Mouse (Mus musculus): ENCODE results near the gene Bckdha. TPM values are rescaled to one million over a fixed set of nuclear protein-coding genes. Genes with fewer than 3 reads are reported as not detected.

The Bckdha gene
- polyA plus RNA-seq, 2 experiments = 17.3 to 20.1 TPM

DNA sequence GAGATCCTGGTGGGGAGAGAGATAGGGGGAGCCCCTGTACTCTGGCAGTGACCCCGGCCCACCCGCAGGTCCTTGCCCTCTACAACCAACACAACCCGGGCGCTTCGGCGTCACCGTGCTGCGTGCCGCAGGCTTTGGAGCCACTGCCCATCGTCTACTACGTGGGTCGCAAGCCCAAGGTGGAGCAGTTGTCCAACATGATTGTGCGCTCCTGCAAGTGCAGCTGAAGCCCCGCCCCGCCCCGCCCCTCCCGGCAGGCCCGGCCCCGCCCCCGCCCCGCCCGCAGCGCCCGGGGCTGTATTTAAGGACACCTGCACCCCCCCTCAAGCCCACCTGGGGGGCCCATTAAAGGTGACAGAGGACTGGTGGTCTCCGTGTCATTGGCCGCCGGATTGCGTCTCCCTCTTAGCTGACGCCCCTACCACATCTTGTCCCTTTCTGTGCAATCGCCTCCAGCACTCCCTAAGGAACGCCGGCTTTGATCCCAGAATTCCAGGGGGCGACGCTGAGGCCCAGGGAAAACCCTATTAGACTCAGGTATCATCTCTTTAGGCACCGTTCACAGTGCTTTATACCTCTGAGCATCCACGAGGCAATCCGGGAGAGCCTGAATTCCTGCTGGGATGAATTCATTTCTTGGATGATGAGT, 46.1 kb upstream of the Bckdha start:
- peaks cover 2% of the 10 kb centered on the region for H3K9me3 ChIP-seq (ENCODE audit: control insufficient read depth, low read length)
- no peak overlapping the region for H3K9ac ChIP-seq (replicated peaks)
- H3K27me3 ChIP-seq (ENCODE audit: control insufficient read depth, insufficient read depth, low read length) = no peaks in the 10 kb centered on the region
- H3K4me3 ChIP-seq (ENCODE audit: insufficient read depth in 1 of 2, low read depth in 2 of 2, low read length in 2 of 2) = no peak overlapping the region; a peak in 1 of 4 replicates
- WGBS (ENCODE audit: insufficient replicate concordance) = 44% methylated on average over 36 of the region's 37 CpGs
- ATAC-seq (ENCODE audit: insufficient read depth) (no peak), DNase-seq (ENCODE audit: low read depth in 3 of 3, low spot score in 3 of 3) (no peak)
- no peak overlapping the region for H3K27ac ChIP-seq
- H3K4me1 ChIP-seq (replicated peaks; ENCODE audit: control insufficient read depth in 2 of 2, insufficient read depth in 2 of 2, low read length in 1 of 2) = peaks cover 2 to 31% of the 10 kb centered on the region in 2 experiments
- H3K4me2 ChIP-seq (ENCODE audit: low read depth) = peak overlapping the region; percentile 42
- H3K36me3 ChIP-seq (replicated peaks; ENCODE audit: control insufficient read depth, insufficient read depth, low read depth) = peaks cover 14% of the 10 kb centered on the region
- TF ChIP-seq CTCF (IDR thresholded peaks at IDR 0.05; ENCODE audit: low read depth) = no peak
- no peak for TF ChIP-seq EP300 (IDR thresholded peaks at IDR 0.05; ENCODE audit: low read depth)

- no peak for DNase-seq (ENCODE audit: low read depth in 3 of 3, low spot score in 3 of 3)
- 60% methylated on average over 10 of the region's 10 CpGs for WGBS (ENCODE audit: insufficient replicate concordance)
Measured at GRCm38 (mm10) chr7:25703793-25704494, 45.2 kb upstream of the Bckdha start.

DNA sequence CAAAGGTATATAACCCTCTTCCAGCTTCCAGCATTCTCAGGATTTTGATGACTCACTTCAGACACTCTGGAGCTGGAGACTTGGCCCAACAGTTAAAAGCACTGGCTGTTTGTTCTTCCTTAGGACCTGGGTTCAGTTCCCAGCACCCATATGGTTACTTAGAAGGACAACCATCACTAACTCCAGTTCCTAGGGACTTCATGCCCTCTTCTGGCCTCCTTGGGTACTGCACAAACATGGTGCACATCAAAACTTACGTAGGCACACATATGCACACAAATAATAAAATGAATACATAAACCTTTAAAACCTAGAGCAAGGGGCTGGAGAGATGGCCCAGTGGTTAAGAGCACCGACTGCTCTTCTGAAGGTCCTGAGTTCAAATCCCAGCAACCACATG, 43.6 kb upstream of the Bckdha start:
- TF ChIP-seq CTCF (IDR thresholded peaks at IDR 0.05; ENCODE audit: low read depth) = peak; percentile 44
- no peak for TF ChIP-seq EP300 (IDR thresholded peaks at IDR 0.05; ENCODE audit: low read depth)
- WGBS (ENCODE audit: insufficient replicate concordance) = 85% methylated on average over 2 of the region's 2 CpGs
- Histone ChIP-seq H3K27ac (no peak overlapping the region), H3K4me3 (ENCODE audit: insufficient read depth in 1 of 2, low read depth in 2 of 2, low read length in 2 of 2) (no peak overlapping the region), H3K27me3 (ENCODE audit: control insufficient read depth, insufficient read depth, low read length) (no peaks in the 10 kb centered on the region), H3K36me3 (replicated peaks; ENCODE audit: control insufficient read depth, insufficient read depth, low read depth) (peaks cover 24% of the 10 kb centered on the region), H3K9ac (replicated peaks) (no peak overlapping the region), H3K9me3 (ENCODE audit: control insufficient read depth, low read length) (peaks cover 2% of the 10 kb centered on the region), H3K4me2 (ENCODE audit: low read depth) (no peak overlapping the region), H3K4me1 (replicated peaks; ENCODE audit: control insufficient read depth in 2 of 2, insufficient read depth in 2 of 2, low read length in 1 of 2) (peaks cover 2 to 24% of the 10 kb centered on the region in 2 experiments)
- no peak for DNase-seq (ENCODE audit: low read depth in 3 of 3, low spot score in 3 of 3)
- ATAC-seq (ENCODE audit: insufficient read depth) = no peak

More at GRCm38 (mm10) chr7:25703793-25704494, 45.2 kb upstream of the Bckdha start:
- Histone ChIP-seq H3K27ac (no peak overlapping the region), H3K4me2 (ENCODE audit: low read depth) (peak overlapping the region; percentile 42), H3K36me3 (replicated peaks; ENCODE audit: control insufficient read depth, insufficient read depth, low read depth) (peaks cover 15% of the 10 kb centered on the region), H3K4me1 (replicated peaks; ENCODE audit: control insufficient read depth in 2 of 2, insufficient read depth in 2 of 2, low read length in 1 of 2) (peaks cover 2 to 29% of the 10 kb centered on the region in 2 experiments), H3K9me3 (ENCODE audit: control insufficient read depth, low read length) (peaks cover 2% of the 10 kb centered on the region), H3K4me3 (ENCODE audit: insufficient read depth in 1 of 2, low read depth in 2 of 2, low read length in 2 of 2) (0 out of 4 replicates have a peak overlapping the region, but pooled peaks of 1 of the 2 experiments have one; percentile 12), H3K9ac (replicated peaks) (no peak overlapping the region), H3K27me3 (ENCODE audit: control insufficient read depth, insufficient read depth, low read length) (no peaks in the 10 kb centered on the region)
- ATAC-seq (ENCODE audit: insufficient read depth) = peak; percentile 31
- no peak for TF ChIP-seq CTCF (IDR thresholded peaks at IDR 0.05; ENCODE audit: low read depth)
- TF ChIP-seq EP300 (IDR thresholded peaks at IDR 0.05; ENCODE audit: low read depth) = no peak

DNA sequence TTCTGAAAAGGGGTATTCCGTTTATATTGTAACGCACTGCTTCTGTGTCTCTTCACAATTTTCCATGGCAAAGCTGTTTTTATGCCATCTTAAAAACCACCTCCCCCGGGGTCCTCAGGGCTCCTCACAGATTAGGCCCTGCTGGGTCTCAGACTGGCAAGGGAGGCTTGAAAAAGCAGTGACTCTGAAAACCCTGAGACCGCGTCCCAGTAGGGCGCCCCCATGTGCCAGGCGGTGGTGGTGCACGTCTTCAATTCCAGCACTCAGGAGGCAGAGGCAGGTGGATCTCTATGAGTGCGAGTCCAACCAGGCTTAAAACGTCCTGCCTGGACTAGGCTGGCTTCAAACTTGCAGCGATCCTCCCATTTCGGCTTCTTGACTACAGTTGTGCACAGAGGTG, 42.0 kb upstream of the Bckdha start:
- DNase-seq (ENCODE audit: low read depth in 3 of 3, low spot score in 3 of 3) = no peak
- H3K9ac ChIP-seq (replicated peaks) = no peak overlapping the region
- peaks cover 27% of the 10 kb centered on the region for H3K36me3 ChIP-seq (replicated peaks; ENCODE audit: control insufficient read depth, insufficient read depth, low read depth)
- no peak overlapping the region for H3K27ac ChIP-seq
- peak; percentile 70 for TF ChIP-seq CTCF (IDR thresholded peaks at IDR 0.05; ENCODE audit: low read depth)
- no peak for TF ChIP-seq EP300 (IDR thresholded peaks at IDR 0.05; ENCODE audit: low read depth)
- no peaks in the 10 kb centered on the region for H3K27me3 ChIP-seq (ENCODE audit: control insufficient read depth, insufficient read depth, low read length)
- peaks cover 2% of the 10 kb centered on the region for H3K9me3 ChIP-seq (ENCODE audit: control insufficient read depth, low read length)
- H3K4me1 ChIP-seq (replicated peaks; ENCODE audit: control insufficient read depth in 2 of 2, insufficient read depth in 2 of 2, low read length in 1 of 2) = peaks cover 2 to 11% of the 10 kb centered on the region in 2 experiments
- H3K4me3 ChIP-seq (ENCODE audit: insufficient read depth in 1 of 2, low read depth in 2 of 2, low read length in 2 of 2) = no peak overlapping the region
- WGBS (ENCODE audit: insufficient replicate concordance) = 84% methylated on average over 12 of the region's 12 CpGs
- H3K4me2 ChIP-seq (ENCODE audit: low read depth) = no peak overlapping the region
- no peak for ATAC-seq (ENCODE audit: insufficient read depth)

- peaks cover 2 to 9% of the 10 kb centered on the region in 2 experiments; a peak in 3 of 4 replicates for H3K4me1 ChIP-seq (replicated peaks; ENCODE audit: control insufficient read depth in 2 of 2, insufficient read depth in 2 of 2, low read length in 1 of 2)
- no peak overlapping the region for H3K9ac ChIP-seq (replicated peaks)
- WGBS (ENCODE audit: insufficient replicate concordance) = 82% methylated on average over 13 of the region's 13 CpGs
- H3K36me3 ChIP-seq (replicated peaks; ENCODE audit: control insufficient read depth, insufficient read depth, low read depth) = peaks cover 27% of the 10 kb centered on the region
- no peak for TF ChIP-seq EP300 (IDR thresholded peaks at IDR 0.05; ENCODE audit: low read depth)
- no peak for TF ChIP-seq CTCF (IDR thresholded peaks at IDR 0.05; ENCODE audit: low read depth)
- no peak overlapping the region for H3K27ac ChIP-seq
- ATAC-seq (ENCODE audit: insufficient read depth) = no peak
- H3K27me3 ChIP-seq (ENCODE audit: control insufficient read depth, insufficient read depth, low read length) = no peaks in the 10 kb centered on the region
- no peak overlapping the region for H3K4me2 ChIP-seq (ENCODE audit: low read depth)
- H3K9me3 ChIP-seq (ENCODE audit: control insufficient read depth, low read length) = peaks cover 2% of the 10 kb centered on the region
- DNase-seq (ENCODE audit: low read depth in 3 of 3, low spot score in 3 of 3) = no peak
- no peak overlapping the region for H3K4me3 ChIP-seq (ENCODE audit: insufficient read depth in 1 of 2, low read depth in 2 of 2, low read length in 2 of 2)
Measured at GRCm38 (mm10) chr7:25699851-25700250, 41.1 kb upstream of the Bckdha start.

Measured in liver, embryonic 14.5 days (tissue).